Mouse (Mus musculus) left cerebral cortex, adult 2 months (tissue): ENCODE results near the gene Kptn. TPM values are rescaled to one million over a fixed set of nuclear protein-coding genes. Genes with fewer than 3 reads are reported as not detected.

ENCODE experiments used
- DNase-seq, 2 experiments: peaks; one replicate each; pipeline ENCODE4 v3.0.0; 2021 to 2022; ENCODE audit warnings: low spot score in 2 of 2, mixed read lengths in 1 of 2; ENCODE audit errors: extremely low spot score in 1 of 2
- H3K27ac ChIP-seq: fragments of 200-600 bp; 2 replicates; pipeline ENCODE4 v1.8.1; 2022
- H3K4me3 ChIP-seq: fragments of 200-600 bp; 2 replicates; pipeline ENCODE4 v1.8.1; 2022
- CTCF ChIP-seq: fragments of 200-600 bp; IDR thresholded peaks from 2 replicates; pipeline ENCODE4 v1.8.1; 2022; ENCODE audit warnings: antibody characterized with exemption, mild to moderate bottlenecking, moderate library complexity
- intact Hi-C: fragments of 180-260 bp; cut with DNase I; formaldehyde crosslinking; loops from one replicate; pipeline ENCODE4 v1.15.1; 2025
- long read RNA-seq, 2 experiments: library from polyadenylated mRNA; stranded (forward); transcript quantifications; one replicate each; pipeline ENCODE4 v2.0.0; 2021; ENCODE audit warnings: borderline mapping rate in 2 of 2
- total RNA-seq, 2 experiments: library from RNA; stranded (reverse); gene quantifications; 2 replicates each; pipeline ENCODE4 v1.2.3; 2021

Kptn gene
- 10 to 100 TPM; 42.9 to 46.3 TPM for total RNA-seq
- long read RNA-seq, experiment 1, transcript Kptn-201 (12 exons, 1,630 nt), result major isoform, 17 of 30 reads
- long read RNA-seq, experiment 1, partial matches to known transcripts, result 3 of 30 reads
- long read RNA-seq, experiment 1, other reads (novel, unspliced or antisense), result 10 of 30 reads
- long read RNA-seq, experiment 2, transcript Kptn-201 (12 exons, 1,630 nt), result major isoform, 13 of 24 reads
- long read RNA-seq, experiment 2, partial matches to known transcripts, result 3 of 24 reads
- long read RNA-seq, experiment 2, other reads (novel, unspliced or antisense), result 8 of 24 reads

- peak; percentile 89 to 96 for DNase-seq
- intact Hi-C loops, result loop anchor here (2.0 kb wide), 1 partner anchor 21 kb away; the partner anchor contains the start of gene Napa
- Histone ChIP-seq H3K4me3 (peak within 1 kb of the TSS; percentile 74), H3K27ac (peak within 1 kb of the TSS; percentile 99)
- peak; percentile 96 for TF ChIP-seq CTCF
These were observed at the start of gene Kptn for GRCm38 (mm10) chr7:16119569-16120261. TSS of gene Kptn (plus strand) at chr7:16119895.

GRCm38 (mm10) chr7:16070846-16071245, 48.8 kb upstream of the Kptn start:
- intact Hi-C loops, result no loop called here
- no peak overlapping the region for H3K27ac ChIP-seq
- no peak for DNase-seq
- no peak overlapping the region for H3K4me3 ChIP-seq
- TF ChIP-seq CTCF, result no peak

- DNase-seq, result no peak
- Histone ChIP-seq H3K27ac (no peak overlapping the region), H3K4me3 (no peak overlapping the region)
- intact Hi-C loops, result no loop called here
- TF ChIP-seq CTCF, result no peak
These were observed 47.8 kb upstream of the Kptn start for GRCm38 (mm10) chr7:16071906-16072305.

DNA sequence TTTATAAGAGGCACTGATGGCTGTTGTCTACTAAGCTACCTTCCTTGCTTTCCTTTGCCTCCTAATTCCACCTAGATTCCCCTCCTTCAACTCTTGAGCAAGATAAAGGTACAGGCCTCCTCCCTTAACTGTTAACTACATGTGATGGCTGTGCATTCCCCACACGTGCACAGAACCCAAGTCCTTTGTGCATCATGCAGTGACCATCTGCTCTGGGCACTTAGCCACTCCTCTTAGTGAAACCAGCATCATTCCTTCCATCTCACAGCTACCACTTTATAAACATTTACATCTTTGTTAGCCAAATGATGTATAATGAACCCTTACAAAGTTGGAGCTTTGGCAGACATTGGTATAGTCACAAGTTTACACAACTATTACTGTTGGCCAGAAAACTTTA, 39.7 kb upstream of the Kptn start:
- Histone ChIP-seq H3K4me3 (no peak overlapping the region), H3K27ac (no peak overlapping the region)
- intact Hi-C loops, result loop anchor here (10.0 kb wide), 1 partner anchor 165 kb away; the partner anchor contains the start of gene C5ar2
- no peak for TF ChIP-seq CTCF
- DNase-seq, result no peak

GRCm38 (mm10) chr7:16080581-16080980, 39.1 kb upstream of the Kptn start:
- H3K27ac ChIP-seq, result no peak overlapping the region
- no peak for TF ChIP-seq CTCF
- intact Hi-C loops, result loop anchor here (10.0 kb wide), 1 partner anchor 164 kb away; the partner anchor contains the start of gene C5ar2
- no peak overlapping the region for H3K4me3 ChIP-seq
- no peak for DNase-seq

DNA sequence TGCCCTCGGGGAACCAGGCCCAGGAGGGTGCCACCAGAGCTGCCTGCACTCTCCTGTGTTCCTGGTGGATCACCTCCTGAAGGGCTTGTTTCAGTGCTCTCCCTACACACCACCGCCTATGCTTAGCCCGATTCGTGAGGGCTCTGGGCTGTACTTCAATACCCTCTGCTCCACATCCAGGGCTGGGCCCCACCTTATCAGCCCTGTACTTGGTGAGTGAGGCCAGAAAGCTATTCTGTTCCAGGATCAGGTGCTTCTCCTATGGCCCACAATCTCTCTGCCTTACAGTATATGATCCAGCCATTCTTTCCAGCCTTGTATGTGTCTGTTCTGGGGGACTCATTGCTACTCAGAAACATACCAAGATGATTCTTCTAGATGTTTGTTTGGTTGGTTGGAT, 36.3 kb upstream of the Kptn start:
- DNase-seq, result no peak
- TF ChIP-seq CTCF, result no peak
- intact Hi-C loops, result loop anchor here (10.0 kb wide), 1 partner anchor 161 kb away; the partner anchor contains the start of gene C5ar2
- Histone ChIP-seq H3K4me3 (no peak overlapping the region), H3K27ac (no peak overlapping the region)

- Histone ChIP-seq H3K4me3 (no peak overlapping the region), H3K27ac (no peak overlapping the region)
- intact Hi-C loops, result loop anchor here (10.0 kb wide), 1 partner anchor 157 kb away; the partner anchor contains the start of gene C5ar2
- no peak for DNase-seq
- no peak for TF ChIP-seq CTCF
These were observed 32.1 kb upstream of the Kptn start for GRCm38 (mm10) chr7:16087587-16087986.

- Histone ChIP-seq H3K4me3 (no peak overlapping the region), H3K27ac (no peak overlapping the region)
- TF ChIP-seq CTCF, result no peak
- intact Hi-C loops, result loop anchor here (10.0 kb wide), 1 partner anchor 170 kb away; no protein-coding TSS in a partner anchor
- no peak for DNase-seq
These were observed 25.1 kb upstream of the Kptn start for GRCm38 (mm10) chr7:16094592-16094991.

DNA sequence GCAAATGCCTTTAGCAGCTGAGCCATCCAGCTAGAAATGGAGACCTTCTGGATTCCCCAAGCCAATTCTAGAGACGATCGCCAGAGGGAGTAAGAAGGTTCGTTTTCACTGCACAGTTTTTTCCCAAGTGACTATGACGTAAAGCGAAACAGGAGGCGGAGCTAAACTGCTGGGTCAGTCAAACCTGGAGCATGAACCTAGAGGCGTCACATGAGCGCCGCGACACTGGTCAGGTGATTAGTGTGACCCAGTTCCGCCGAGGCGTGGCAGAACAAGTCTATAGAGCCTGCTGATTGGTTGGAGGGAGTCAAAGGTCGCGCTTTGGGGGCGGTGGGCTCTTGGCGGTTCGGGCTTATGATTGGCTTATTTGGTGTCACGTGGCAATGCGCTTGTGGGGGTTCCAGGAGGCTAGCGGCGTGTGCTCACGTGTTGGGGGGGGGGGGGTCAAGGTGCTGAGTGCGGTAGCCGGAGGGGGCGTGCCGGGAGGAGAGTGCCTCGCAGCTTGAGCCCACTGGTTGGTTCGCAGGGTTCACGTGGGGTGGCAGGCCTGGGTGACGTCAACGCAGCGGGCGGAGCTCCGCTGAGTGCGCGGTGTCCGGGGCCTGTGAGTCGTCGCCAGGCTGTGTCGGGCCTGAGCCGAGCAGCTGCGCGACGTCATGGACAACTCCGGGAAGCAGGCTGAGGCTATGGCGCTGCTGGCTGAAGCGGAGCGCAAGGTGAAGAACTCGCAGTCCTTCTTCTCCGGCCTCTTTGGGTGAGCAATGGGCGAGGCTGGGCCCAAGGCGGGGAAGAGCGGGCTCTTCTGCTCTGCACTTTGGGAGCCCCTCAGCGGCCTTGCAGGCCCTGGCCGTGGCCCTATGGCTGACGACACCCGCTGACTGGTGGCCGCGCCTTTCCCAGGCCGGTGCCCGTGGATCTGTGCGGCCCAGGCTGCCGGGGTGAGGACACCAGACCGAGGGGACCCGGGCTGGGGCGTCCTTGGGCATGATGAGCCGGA, 21.4 kb upstream of the Kptn start, which contains the start of gene Napa:
TSS of gene Napa (plus strand) at position 438 of the 997 bp plus-strand sequence.
- DNase-seq, result peak; percentile 97 to 99
- TF ChIP-seq CTCF, result peak; percentile 87
- intact Hi-C loops, result loop anchor here (2.0 to 10.0 kb wide), 2 partner anchors 20 to 166 kb away; partner anchors contain the start of gene Kptn
- peak within 1 kb of the TSS; percentile 97 for H3K4me3 ChIP-seq
- peak within 1 kb of the TSS; percentile 90 for H3K27ac ChIP-seq

DNA sequence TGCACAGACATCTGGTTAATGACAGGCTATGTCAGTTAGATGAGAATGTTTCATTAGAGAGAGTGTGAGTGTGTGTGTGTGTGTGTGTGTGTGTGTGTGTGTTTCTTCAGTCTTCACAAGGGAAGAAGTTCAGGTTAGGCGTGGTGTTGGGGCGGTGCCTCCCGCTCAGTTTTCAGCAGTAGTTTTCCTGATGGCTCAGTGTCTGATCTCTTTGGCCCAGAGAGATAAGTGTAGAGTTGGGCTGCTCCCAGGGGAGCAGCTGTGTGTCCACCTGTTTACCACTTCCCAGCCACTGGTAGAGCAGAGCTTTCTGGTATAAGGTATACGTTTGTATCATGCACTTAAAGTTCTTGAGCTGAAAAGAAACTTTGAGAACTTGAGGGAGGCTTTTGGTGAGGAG, 19.8 kb upstream of the Kptn start:
- intact Hi-C loops, result loop anchor here (2.0 to 10.0 kb wide), 2 partner anchors 19 to 165 kb away; partner anchors contain the start of gene Kptn
- TF ChIP-seq CTCF, result no peak
- peak overlapping the region; percentile 97 for H3K4me3 ChIP-seq
- 0 out of 2 replicates have a peak overlapping the region, but pooled peaks have one; percentile 65 for H3K27ac ChIP-seq
- no peak for DNase-seq

GRCm38 (mm10) chr7:16101081-16101480, 18.6 kb upstream of the Kptn start:
- peak overlapping the region; percentile 65 for H3K27ac ChIP-seq
- no peak for TF ChIP-seq CTCF
- DNase-seq, result no peak
- peak overlapping the region; percentile 34 for H3K4me3 ChIP-seq
- intact Hi-C loops, result no loop called here
